In genomic region chr17:31519344-31519945, GRCm38 (mm10) we compare ENCODE assay signal across 8 mouse cellular contexts. TPM values are rescaled to one million over a fixed set of nuclear protein-coding genes. Genes with fewer than 3 reads are reported as not detected.
DNase-seq lines count a peak whose midpoint lies in the region; ATAC-seq and TF ChIP-seq lines count a peak whose summit lies in the region.

No protein-coding gene starts in this region.

- H3K27ac ChIP-seq in forebrain, embryonic 11.5 days (ENCODE audit: low read depth, low read length), result no peak overlapping the region
- no peak overlapping the region for H3K27ac ChIP-seq in liver, embryonic 14.5 days

- no peaks in the 10 kb centered on the region; the same call in 1 of the 2 replicates for H3K4me1 ChIP-seq in forebrain, embryonic 11.5 days (replicated peaks; ENCODE audit: control insufficient read depth, insufficient read depth, low read length)
- peaks cover 7 to 13% of the 10 kb centered on the region in 2 experiments; a peak in 3 of 4 replicates for H3K4me1 ChIP-seq in liver, embryonic 14.5 days (replicated peaks; ENCODE audit: control insufficient read depth in 2 of 2, insufficient read depth in 2 of 2, low read length in 1 of 2)

- intact Hi-C loops in left cerebral cortex, postnatal 25 days (cut with DNase I), result no loop called here

- H3K9me3 ChIP-seq in forebrain, embryonic 11.5 days (ENCODE audit: control insufficient read depth, low read length), result no peaks in the 10 kb centered on the region
- no peaks in the 10 kb centered on the region for H3K9me3 ChIP-seq in liver, embryonic 14.5 days (ENCODE audit: control insufficient read depth, low read length)

- no peak for TF ChIP-seq CTCF in liver, embryonic 14.5 days (IDR thresholded peaks at IDR 0.05; ENCODE audit: low read depth)

- 0 out of 2 replicates have a peak overlapping the region, but pooled peaks have one; percentile 65 for H3K9ac ChIP-seq in forebrain, embryonic 11.5 days (ENCODE audit: low read length)
- peak overlapping the region; percentile 7; the same call in 1 of the 2 replicates for H3K9ac ChIP-seq in liver, embryonic 14.5 days (replicated peaks)

- ATAC-seq in cerebellum, adult (ENCODE audit: insufficient number of reproducible peaks, low FRiP score, low TSS enrichment), result peak; percentile 29
- ATAC-seq in forebrain, embryonic 11.5 days (replicated peaks; ENCODE audit: low FRiP score), result peak; percentile 69
- peak; percentile 48 for ATAC-seq in liver, embryonic 14.5 days (ENCODE audit: insufficient read depth)

- peak overlapping the region; percentile 73 for H3K4me3 ChIP-seq in forebrain, embryonic 11.5 days (ENCODE audit: low read depth, low read length)
- peak overlapping the region; percentile 63 to 64 for H3K4me3 ChIP-seq in liver, embryonic 14.5 days (ENCODE audit: insufficient read depth in 1 of 2, low read depth in 2 of 2, low read length in 2 of 2)

- 4% methylated on average over 7 of the region's 7 CpGs for WGBS in forebrain, embryonic 11.5 days
- WGBS in liver, embryonic 14.5 days (ENCODE audit: insufficient replicate concordance), result 2% methylated on average over 7 of the region's 7 CpGs

- no peaks in the 10 kb centered on the region; the same call in 1 of the 2 replicates for H3K36me3 ChIP-seq in forebrain, embryonic 11.5 days (ENCODE audit: control insufficient read depth, insufficient read depth, low read length)
- H3K36me3 ChIP-seq in liver, embryonic 14.5 days (replicated peaks; ENCODE audit: control insufficient read depth, insufficient read depth, low read depth), result no peaks in the 10 kb centered on the region; the same call in 1 of the 2 replicates

- peak overlapping the region; percentile 55 for H3K4me2 ChIP-seq in forebrain, embryonic 11.5 days (ENCODE audit: low read depth, low read length, severe bottlenecking)
- peak overlapping the region; percentile 88 for H3K4me2 ChIP-seq in liver, embryonic 14.5 days (ENCODE audit: low read depth)

- no peak for TF ChIP-seq EP300 in liver, embryonic 14.5 days (IDR thresholded peaks at IDR 0.05; ENCODE audit: low read depth)

- H3K27me3 ChIP-seq in forebrain, embryonic 11.5 days (ENCODE audit: control insufficient read depth, insufficient read depth, low read length), result no peaks in the 10 kb centered on the region
- no peaks in the 10 kb centered on the region; the same call in 1 of the 2 replicates for H3K27me3 ChIP-seq in liver, embryonic 14.5 days (ENCODE audit: control insufficient read depth, insufficient read depth, low read length)

- no peak for DNase-seq in cerebellum, adult 9-10 months
- peak; percentile 84 for DNase-seq in 3T3-L1 (ENCODE audit: low read depth, low spot score)
- no peak for DNase-seq in forebrain, embryonic 11.5 days (ENCODE audit: low spot score)
- no peak for DNase-seq in liver, embryonic 14.5 days (ENCODE audit: low read depth in 3 of 3, low spot score in 3 of 3)
- no peak for DNase-seq in layer of hippocampus, adult 9-10 months (ENCODE audit: low spot score)
- DNase-seq in urinary bladder, postnatal 10 days (ENCODE audit: low spot score), result no peak
- DNase-seq in left cerebral cortex, postnatal 25 days (ENCODE audit: low spot score in 2 of 2), result no peak

RNA-seq across cellular contexts. Expression of gene Wdr4, which starts 0.3 kb away (rescaled TPM):
- 48.9 and 49.3 TPM in 2 replicates for polyA plus RNA-seq in forebrain, embryonic 11.5 days (2014; fragmentation: Nextera tagmentation; extraction: Ambion mirVana)
- 13.7 and 14.1 TPM in 2 replicates for polyA plus RNA-seq in liver, embryonic 14.5 days (2012; rRNA removed)
- 20.8 and 21.1 TPM in 2 replicates for polyA plus RNA-seq in liver, embryonic 14.5 days (2014; fragmentation: Nextera tagmentation; extraction: Ambion mirVana)
- 10 to 100 TPM; 25.4 to 25.6 TPM for total RNA-seq in left cerebral cortex, postnatal 25 days (2021)

RNA-seq across cellular contexts. Expression of gene Ndufv3, which starts 0.5 kb away (rescaled TPM):
- 225 and 246 TPM in 2 replicates for polyA plus RNA-seq in forebrain, embryonic 11.5 days (2014; fragmentation: Nextera tagmentation; extraction: Ambion mirVana)
- 37.5 and 65.5 TPM in 2 replicates for polyA plus RNA-seq in liver, embryonic 14.5 days (2012; rRNA removed)
- polyA plus RNA-seq in liver, embryonic 14.5 days (2014; fragmentation: Nextera tagmentation; extraction: Ambion mirVana), result 189 and 194 TPM in 2 replicates
- total RNA-seq in left cerebral cortex, postnatal 25 days (2021), result 100 to 1,000 TPM; 265 to 268 TPM

RNA-seq across cellular contexts. Expression of gene Pknox1, which starts 45.1 kb away (rescaled TPM):
- polyA plus RNA-seq in forebrain, embryonic 11.5 days (2014; fragmentation: Nextera tagmentation; extraction: Ambion mirVana), result 29.8 and 31.1 TPM in 2 replicates
- polyA plus RNA-seq in liver, embryonic 14.5 days (2012; rRNA removed), result 5.5 and 7.0 TPM in 2 replicates
- polyA plus RNA-seq in liver, embryonic 14.5 days (2014; fragmentation: Nextera tagmentation; extraction: Ambion mirVana), result 10.6 and 11.8 TPM in 2 replicates
- total RNA-seq in left cerebral cortex, postnatal 25 days (2021), result 10 to 100 TPM; 14.7 to 20.0 TPM
